Mouse (Mus musculus): ENCODE data around the gene Taok2. TPM values are rescaled to one million over a fixed set of nuclear protein-coding genes. Genes with fewer than 3 reads are reported as not detected.
"Not testable (repeated sequence)": the region's sequence is repeated elsewhere in the genome, so short reads cannot be mapped to it uniquely, and the experiment has no call there.

The Taok2 gene
- polyA plus RNA-seq (2016; fragmentation: Nextera tagmentation; extraction: Ambion mirVana), result 20.1 and 20.6 TPM in 2 replicates

- Histone ChIP-seq H3K27me3 (replicated peaks) (no peaks in the 10 kb centered on the region), H3K9ac (peak within 1 kb of the TSS; percentile 88), H3K4me2 (peak within 1 kb of the TSS; percentile 96), H3K36me3 (peaks cover 31% of the 10 kb centered on the region), H3K4me3 (peak within 1 kb of the TSS; percentile 79), H3K27ac (peak within 1 kb of the TSS; percentile 90), H3K9me3 (replicated peaks) (no peaks in the 10 kb centered on the region), H3K4me1 (peaks cover 43% of the 10 kb centered on the region)
- ATAC-seq, result peak; percentile 95
- under 1% methylated on average over 56 of the region's 56 CpGs for WGBS (ENCODE audit: insufficient replicate concordance)
These were observed at the start of gene Taok2 for GRCm38 (mm10) chr7:126884286-126885164. TSS of gene Taok2 (minus strand) at chr7:126884703.

GRCm38 (mm10) chr7:126932652-126933051 lies 48.1 kb upstream of the Taok2 start:
- Histone ChIP-seq H3K9me3 (replicated peaks) (no peaks in the 10 kb centered on the region), H3K27me3 (replicated peaks) (no peaks in the 10 kb centered on the region), H3K9ac (no peak overlapping the region), H3K4me2 (no peak overlapping the region), H3K4me3 (no peak overlapping the region), H3K4me1 (peaks cover 21% of the 10 kb centered on the region), H3K27ac (no peak overlapping the region), H3K36me3 (peaks cover 62% of the 10 kb centered on the region)
- no peak for ATAC-seq
- WGBS (ENCODE audit: insufficient replicate concordance), result 61% methylated on average over 2 of the region's 2 CpGs

- Histone ChIP-seq H3K9me3 (replicated peaks) (no peaks in the 10 kb centered on the region), H3K4me1 (peaks cover 51% of the 10 kb centered on the region)
- WGBS (ENCODE audit: insufficient replicate concordance), result 0% methylated on average over 27 of the region's 27 CpGs
These were observed 44.5 kb upstream of the Taok2 start for GRCm38 (mm10) chr7:126929046-126929445.

GRCm38 (mm10) chr7:126928384-126929037 lies 44.0 kb upstream of the Taok2 start, which contains the start of gene Kctd13:
TSS of gene Kctd13 (plus strand) at chr7:126928879.
- H3K4me3 ChIP-seq, result peak within 1 kb of the TSS; percentile 90
- H3K9me3 ChIP-seq (replicated peaks), result no peaks in the 10 kb centered on the region
- no peaks in the 10 kb centered on the region for H3K27me3 ChIP-seq (replicated peaks)
- WGBS (ENCODE audit: insufficient replicate concordance), result 2% methylated on average over 56 of the region's 56 CpGs
- H3K36me3 ChIP-seq, result peaks cover 29% of the 10 kb centered on the region
- peak; percentile 97 for ATAC-seq
- peak within 1 kb of the TSS; percentile 83 for H3K27ac ChIP-seq
- H3K9ac ChIP-seq, result peak within 1 kb of the TSS; percentile 95
- H3K4me2 ChIP-seq, result peak within 1 kb of the TSS; percentile 100
- peaks cover 57% of the 10 kb centered on the region for H3K4me1 ChIP-seq

More at GRCm38 (mm10) chr7:126929046-126929445, 44.5 kb upstream of the Taok2 start:
- Histone ChIP-seq H3K4me2 (peak overlapping the region; percentile 100), H3K36me3 (peaks cover 34% of the 10 kb centered on the region), H3K27ac (peak overlapping the region; percentile 83), H3K9ac (peak overlapping the region; percentile 95), H3K4me3 (peak overlapping the region; percentile 90), H3K27me3 (replicated peaks) (no peaks in the 10 kb centered on the region)
- peak; percentile 51 for ATAC-seq

GRCm38 (mm10) chr7:126926299-126926698 lies 41.8 kb upstream of the Taok2 start:
- 12% methylated on average over 3 of the region's 3 CpGs for WGBS (ENCODE audit: insufficient replicate concordance)
- Histone ChIP-seq H3K27ac (no peak overlapping the region), H3K9me3 (replicated peaks) (no peaks in the 10 kb centered on the region), H3K4me3 (no peak overlapping the region), H3K9ac (no peak overlapping the region), H3K27me3 (replicated peaks) (no peaks in the 10 kb centered on the region), H3K36me3 (peaks cover 10% of the 10 kb centered on the region), H3K4me1 (peaks cover 62% of the 10 kb centered on the region), H3K4me2 (no peak overlapping the region)
- 0 out of 2 replicates have a peak, but pooled peaks have one; percentile 38 for ATAC-seq

GRCm38 (mm10) chr7:126923999-126924398 lies 39.5 kb upstream of the Taok2 start:
- 48% methylated on average over 5 of the region's 5 CpGs for WGBS (ENCODE audit: insufficient replicate concordance)

GRCm38 (mm10) chr7:126922624-126923060 lies 38.1 kb upstream of the Taok2 start, which contains the start of gene Tmem219:
TSS of gene Tmem219 (minus strand) at chr7:126922917.
- Histone ChIP-seq H3K36me3 (no peaks in the 10 kb centered on the region), H3K27me3 (replicated peaks) (no peaks in the 10 kb centered on the region), H3K4me2 (peak within 1 kb of the TSS; percentile 3; the same call in 1 of the 2 replicates), H3K27ac (peak within 1 kb of the TSS; percentile 43; the same call in 1 of the 2 replicates), H3K9ac (no peak within 1 kb of the TSS), H3K9me3 (replicated peaks) (no peaks in the 10 kb centered on the region), H3K4me1 (peaks cover 41% of the 10 kb centered on the region), H3K4me3 (no peak within 1 kb of the TSS)
- ATAC-seq, result no peak
- WGBS (ENCODE audit: insufficient replicate concordance), result 64% methylated on average over 5 of the region's 5 CpGs

More at GRCm38 (mm10) chr7:126923999-126924398, 39.5 kb upstream of the Taok2 start:
- ATAC-seq, result no peak
- peaks cover 49% of the 10 kb centered on the region for H3K4me1 ChIP-seq
- H3K9me3 ChIP-seq (replicated peaks), result no peaks in the 10 kb centered on the region
- no peaks in the 10 kb centered on the region for H3K36me3 ChIP-seq
- no peak overlapping the region for H3K9ac ChIP-seq
- no peaks in the 10 kb centered on the region for H3K27me3 ChIP-seq (replicated peaks)
- H3K4me3 ChIP-seq, result no peak overlapping the region
- H3K27ac ChIP-seq, result peak overlapping the region; percentile 43
- no peak overlapping the region for H3K4me2 ChIP-seq

GRCm38 (mm10) chr7:126921563-126921962 lies 37.1 kb upstream of the Taok2 start:
- Histone ChIP-seq H3K27me3 (replicated peaks) (no peaks in the 10 kb centered on the region), H3K36me3 (no peaks in the 10 kb centered on the region), H3K27ac (no peak overlapping the region), H3K9ac (no peak overlapping the region), H3K9me3 (replicated peaks) (no peaks in the 10 kb centered on the region), H3K4me2 (no peak overlapping the region), H3K4me3 (no peak overlapping the region), H3K4me1 (peaks cover 31% of the 10 kb centered on the region)
- ATAC-seq, result no peak
- 62% methylated on average over 2 of the region's 2 CpGs for WGBS (ENCODE audit: insufficient replicate concordance)

GRCm38 (mm10) chr7:126919973-126920372 lies 35.5 kb upstream of the Taok2 start:
- H3K4me1 ChIP-seq, result peaks cover 19% of the 10 kb centered on the region
- 78% methylated on average over 4 of the region's 4 CpGs for WGBS (ENCODE audit: insufficient replicate concordance)

GRCm38 (mm10) chr7:126918356-126918755 lies 33.9 kb upstream of the Taok2 start:
- not testable (repeated sequence) for H3K4me3 ChIP-seq; H3K4me2 ChIP-seq; ATAC-seq; H3K9me3 ChIP-seq (replicated peaks); H3K9ac ChIP-seq; H3K4me1 ChIP-seq; H3K27ac ChIP-seq; H3K36me3 ChIP-seq; H3K27me3 ChIP-seq (replicated peaks)
- 42% methylated on average over 4 of the region's 4 CpGs for WGBS (ENCODE audit: insufficient replicate concordance)

More at GRCm38 (mm10) chr7:126919973-126920372, 35.5 kb upstream of the Taok2 start:
- no peaks in the 10 kb centered on the region for H3K27me3 ChIP-seq (replicated peaks)
- no peak overlapping the region for H3K4me3 ChIP-seq
- no peaks in the 10 kb centered on the region for H3K9me3 ChIP-seq (replicated peaks)
- H3K9ac ChIP-seq, result no peak overlapping the region
- H3K4me2 ChIP-seq, result no peak overlapping the region
- ATAC-seq, result no peak
- H3K36me3 ChIP-seq, result no peaks in the 10 kb centered on the region
- no peak overlapping the region for H3K27ac ChIP-seq

GRCm38 (mm10) chr7:126914844-126915243 lies 30.3 kb upstream of the Taok2 start:
- Histone ChIP-seq H3K4me3 (no peak overlapping the region), H3K27me3 (replicated peaks) (peaks cover 3% of the 10 kb centered on the region; the same call in 1 of the 2 replicates), H3K9me3 (replicated peaks) (no peaks in the 10 kb centered on the region), H3K9ac (no peak overlapping the region), H3K27ac (no peak overlapping the region), H3K36me3 (no peaks in the 10 kb centered on the region), H3K4me2 (no peak overlapping the region), H3K4me1 (no peaks in the 10 kb centered on the region)
- no peak for ATAC-seq
- 63% methylated on average over 3 of the region's 3 CpGs for WGBS (ENCODE audit: insufficient replicate concordance)

- Histone ChIP-seq H3K4me3 (no peak overlapping the region), H3K27ac (no peak overlapping the region), H3K36me3 (no peaks in the 10 kb centered on the region), H3K9me3 (replicated peaks) (no peaks in the 10 kb centered on the region), H3K4me2 (no peak overlapping the region), H3K4me1 (peaks cover 8% of the 10 kb centered on the region), H3K9ac (no peak overlapping the region), H3K27me3 (replicated peaks) (no peaks in the 10 kb centered on the region)
- 45% methylated on average over 3 of the region's 3 CpGs for WGBS (ENCODE audit: insufficient replicate concordance)
- ATAC-seq, result no peak
These were observed 21.1 kb upstream of the Taok2 start for GRCm38 (mm10) chr7:126905590-126905989.
